9 mouse cellular contexts compared by ENCODE assay signal in genomic region chr3:121389366-121389765, GRCm38 (mm10). TPM values are rescaled to one million over a fixed set of nuclear protein-coding genes. Genes with fewer than 3 reads are reported as not detected.
DNase-seq lines count a peak whose midpoint lies in the region; ATAC-seq and TF ChIP-seq lines count a peak whose summit lies in the region.
"Had no signal": no experiment of that assay in that cellular context is flagged by ENCODE, and none has a peak within 500 bp of the region (broad histone marks: within the 10 kb centered on the region; RNA-seq: fewer than 3 reads in every experiment).

No protein-coding gene starts in this region.

- 80% methylated on average over 8 of the region's 8 CpGs for WGBS in hindbrain, embryonic 10.5 days
- WGBS in hindbrain, postnatal 0 days: 57% methylated on average over 8 of the region's 8 CpGs
- WGBS in midbrain, embryonic 10.5 days: 83% methylated on average over 8 of the region's 8 CpGs
- 79% methylated on average over 8 of the region's 8 CpGs for WGBS in midbrain, embryonic 16.5 days
- 77% methylated on average over 8 of the region's 8 CpGs for WGBS in limb, embryonic 10.5 days
- WGBS in neural tube, embryonic 15.5 days: 49% methylated on average over 8 of the region's 8 CpGs

- DNase-seq in hindbrain, embryonic 10.5 days (ENCODE audit: low spot score): no peak
- DNase-seq in hindbrain, postnatal 0 days (ENCODE audit: low spot score): no peak
- no peak for DNase-seq in midbrain, embryonic 10.5 days (ENCODE audit: low spot score)
- DNase-seq in limb, embryonic 10.5 days (ENCODE audit: low spot score): no peak
- DNase-seq in heart, adult 11 months: no peak
- DNase-seq in spleen, adult 18-20 months: no peak
- DNase-seq: cerebellum, adult 11 months had no signal

- no peaks in the 10 kb centered on the region for H3K36me3 ChIP-seq in hindbrain, embryonic 10.5 days
- no peaks in the 10 kb centered on the region for H3K36me3 ChIP-seq in hindbrain, postnatal 0 days (ENCODE audit: insufficient read depth, low read length)
- H3K36me3 ChIP-seq in midbrain, embryonic 10.5 days: no peaks in the 10 kb centered on the region
- H3K36me3 ChIP-seq in midbrain, embryonic 16.5 days (ENCODE audit: control insufficient read depth, insufficient read depth, low read length): no peaks in the 10 kb centered on the region
- H3K36me3 ChIP-seq in limb, embryonic 10.5 days: no peaks in the 10 kb centered on the region
- H3K36me3 ChIP-seq in neural tube, embryonic 15.5 days: no peaks in the 10 kb centered on the region

- H3K4me2 ChIP-seq in hindbrain, postnatal 0 days (ENCODE audit: low read depth, low read length): no peak overlapping the region
- H3K4me2 ChIP-seq in midbrain, embryonic 16.5 days (ENCODE audit: low read length): no peak overlapping the region; the same call in 1 of the 2 replicates
- H3K4me2 ChIP-seq in neural tube, embryonic 15.5 days: peak overlapping the region; percentile 55; the same call in 1 of the 2 replicates

- TF ChIP-seq CTCF in hindbrain, postnatal 0 days (IDR thresholded peaks at IDR 0.05; ENCODE audit: low read depth): no peak

- H3K9ac ChIP-seq in hindbrain, postnatal 0 days (replicated peaks; ENCODE audit: low read length): no peak overlapping the region
- H3K9ac ChIP-seq in midbrain, embryonic 16.5 days (ENCODE audit: low read depth, low read length): no peak overlapping the region
- H3K9ac ChIP-seq in neural tube, embryonic 15.5 days (replicated peaks): no peak overlapping the region

- H3K4me3 ChIP-seq in hindbrain, embryonic 10.5 days: no peak overlapping the region
- H3K4me3 ChIP-seq in hindbrain, postnatal 0 days (ENCODE audit: low read length): no peak overlapping the region
- H3K4me3 ChIP-seq in midbrain, embryonic 10.5 days: no peak overlapping the region
- H3K4me3 ChIP-seq in midbrain, embryonic 16.5 days (ENCODE audit: low read depth, low read length): no peak overlapping the region
- no peak overlapping the region for H3K4me3 ChIP-seq in limb, embryonic 10.5 days
- H3K4me3 ChIP-seq in neural tube, embryonic 15.5 days (replicated peaks): no peak overlapping the region

- peaks cover 30% of the 10 kb centered on the region for H3K4me1 ChIP-seq in hindbrain, embryonic 10.5 days (replicated peaks)
- H3K4me1 ChIP-seq in hindbrain, postnatal 0 days (ENCODE audit: insufficient read depth, low read length): no peaks in the 10 kb centered on the region; the same call in 1 of the 2 replicates
- H3K4me1 ChIP-seq in midbrain, embryonic 10.5 days: peaks cover 21% of the 10 kb centered on the region
- peaks cover 12% of the 10 kb centered on the region for H3K4me1 ChIP-seq in midbrain, embryonic 16.5 days (ENCODE audit: control insufficient read depth, insufficient read depth, low read length)
- H3K4me1 ChIP-seq in limb, embryonic 10.5 days: peaks cover 19% of the 10 kb centered on the region
- H3K4me1 ChIP-seq in neural tube, embryonic 15.5 days: peaks cover 19% of the 10 kb centered on the region

- H3K27me3 ChIP-seq in hindbrain, embryonic 10.5 days (ENCODE audit: insufficient read depth, poor library complexity, severe bottlenecking): no peaks in the 10 kb centered on the region
- H3K27me3 ChIP-seq in hindbrain, postnatal 0 days (ENCODE audit: insufficient read depth, low read length): no peaks in the 10 kb centered on the region
- no peaks in the 10 kb centered on the region for H3K27me3 ChIP-seq in midbrain, embryonic 10.5 days (ENCODE audit: low read depth, poor library complexity, severe bottlenecking)
- no peaks in the 10 kb centered on the region for H3K27me3 ChIP-seq in midbrain, embryonic 16.5 days (ENCODE audit: control insufficient read depth, insufficient read depth, low read depth, low read length)
- no peaks in the 10 kb centered on the region for H3K27me3 ChIP-seq in limb, embryonic 10.5 days (ENCODE audit: low read depth, poor library complexity, severe bottlenecking)
- H3K27me3 ChIP-seq in neural tube, embryonic 15.5 days (replicated peaks): no peaks in the 10 kb centered on the region

- ATAC-seq in hindbrain, postnatal 0 days: no peak
- no peak for ATAC-seq in midbrain, embryonic 16.5 days
- 0 out of 2 replicates have a peak, but pooled peaks have one; percentile 11 for ATAC-seq in neural tube, embryonic 15.5 days (ENCODE audit: low FRiP score)

- H3K9me3 ChIP-seq in hindbrain, embryonic 10.5 days: no peaks in the 10 kb centered on the region
- H3K9me3 ChIP-seq in hindbrain, postnatal 0 days (ENCODE audit: low read length): no peaks in the 10 kb centered on the region
- H3K9me3 ChIP-seq in midbrain, embryonic 10.5 days (replicated peaks): no peaks in the 10 kb centered on the region
- no peaks in the 10 kb centered on the region for H3K9me3 ChIP-seq in midbrain, embryonic 16.5 days (replicated peaks; ENCODE audit: control insufficient read depth, low read length, poor library complexity, severe bottlenecking)
- H3K9me3 ChIP-seq in limb, embryonic 10.5 days (replicated peaks): no peaks in the 10 kb centered on the region
- no peaks in the 10 kb centered on the region for H3K9me3 ChIP-seq in neural tube, embryonic 15.5 days (replicated peaks)

- peak overlapping the region; percentile 80 for H3K27ac ChIP-seq in hindbrain, embryonic 10.5 days
- no peak overlapping the region for H3K27ac ChIP-seq in hindbrain, postnatal 0 days
- H3K27ac ChIP-seq in midbrain, embryonic 10.5 days (replicated peaks): peak overlapping the region; percentile 64; the same call in 1 of the 2 replicates
- H3K27ac ChIP-seq in midbrain, embryonic 16.5 days (ENCODE audit: low read length): no peak overlapping the region
- H3K27ac ChIP-seq in limb, embryonic 10.5 days: peak overlapping the region; percentile 75
- peak overlapping the region; percentile 61; the same call in 1 of the 2 replicates for H3K27ac ChIP-seq in neural tube, embryonic 15.5 days (replicated peaks)

RNA-seq across cellular contexts. Expression of gene Cnn3, which starts 36.9 kb away (rescaled TPM):
- 918 and 954 TPM in 2 replicates for polyA plus RNA-seq in hindbrain, embryonic 10.5 days (2016; fragmentation: Nextera tagmentation; extraction: Ambion mirVana)
- total RNA-seq in hindbrain, postnatal 0 days (2014; rRNA removed): 180 and 194 TPM in 2 replicates
- polyA plus RNA-seq in hindbrain, postnatal 0 days (2015; fragmentation: Nextera tagmentation; extraction: Ambion mirVana): 317 and 348 TPM in 2 replicates
- polyA plus RNA-seq in midbrain, embryonic 10.5 days (2016; fragmentation: Nextera tagmentation; extraction: Ambion mirVana): 947 and 1,037 TPM in 2 replicates
- polyA plus RNA-seq in midbrain, embryonic 16.5 days (2015; fragmentation: Nextera tagmentation; extraction: Ambion mirVana): 311 and 357 TPM in 2 replicates
- 697 and 777 TPM in 2 replicates for polyA plus RNA-seq in limb, embryonic 10.5 days (2016; fragmentation: Nextera tagmentation; extraction: Ambion mirVana)
- 381 and 465 TPM in 2 replicates for polyA plus RNA-seq in neural tube, embryonic 15.5 days (2015; fragmentation: Nextera tagmentation; extraction: Ambion mirVana)

Comparison
In these comparisons a context has a peak if more than half of its experiments do, and no peak if none do; other contexts are left out.
1. H3K27ac ChIP-seq: peak in hindbrain, embryonic 10.5 days (single experiment), midbrain, embryonic 10.5 days (single experiment), limb, embryonic 10.5 days (single experiment) and neural tube, embryonic 15.5 days (single experiment); none in hindbrain, postnatal 0 days (single experiment) and midbrain, embryonic 16.5 days (single experiment).